Mouse (Mus musculus): ENCODE data around the gene Ficd.

DNA sequence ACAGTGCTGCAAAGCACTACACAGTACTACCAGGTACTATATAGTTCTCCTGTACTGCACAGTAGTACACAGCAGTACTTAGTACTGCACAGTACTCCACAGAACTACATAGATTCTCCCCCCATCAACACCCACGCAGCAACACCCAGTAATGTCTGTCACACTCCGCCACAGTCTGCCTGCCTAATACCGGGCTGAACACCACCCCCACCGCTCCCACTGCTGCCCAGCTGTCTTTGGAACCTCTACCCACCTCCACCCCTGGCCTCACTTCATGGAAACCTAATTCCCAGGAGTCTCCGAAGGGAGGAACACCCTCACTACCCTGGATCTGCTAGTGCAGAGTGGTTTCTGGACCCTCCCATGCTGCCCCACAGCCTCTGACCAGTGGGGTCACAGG lies 45.2 kb downstream of the Ficd start:
- TF ChIP-seq CTCF (IDR thresholded peaks at IDR 0.05; ENCODE audit: extremely low read depth, insufficient read length, insufficient replicate concordance, low read depth, low read length) (no peak), POLR2A (IDR thresholded peaks at IDR 0.05; ENCODE audit: low read depth, low read length) (no peak)

Measured in small intestine, adult 2 months (tissue).